Comparison of ENCODE assay signal across 39 mouse cellular contexts in genomic region chr14:59186121-59186520, GRCm38 (mm10). TPM values are rescaled to one million over a fixed set of nuclear protein-coding genes. Genes with fewer than 3 reads are reported as not detected.
"Had no signal": no experiment of that assay in that cellular context is flagged by ENCODE, and none has a peak within 500 bp of the region (broad histone marks: within the 10 kb centered on the region; RNA-seq: fewer than 3 reads in every experiment).

No protein-coding gene starts in this region.

- H3K9me3 ChIP-seq: embryonic facial prominence, embryonic 10.5 days; embryonic facial prominence, embryonic 12.5 days; embryonic facial prominence, embryonic 13.5 days; embryonic facial prominence, embryonic 15.5 days; forebrain, embryonic 10.5 days; forebrain, embryonic 12.5 days; forebrain, embryonic 13.5 days; forebrain, embryonic 15.5 days had no signal

- H3K4me1 ChIP-seq: embryonic facial prominence, embryonic 10.5 days; embryonic facial prominence, embryonic 12.5 days; embryonic facial prominence, embryonic 13.5 days; embryonic facial prominence, embryonic 15.5 days; forebrain, embryonic 10.5 days; forebrain, embryonic 12.5 days; forebrain, embryonic 13.5 days; forebrain, embryonic 15.5 days had no signal

- H3K9ac ChIP-seq: embryonic facial prominence, embryonic 12.5 days; embryonic facial prominence, embryonic 13.5 days; embryonic facial prominence, embryonic 15.5 days; forebrain, embryonic 12.5 days; forebrain, embryonic 13.5 days; forebrain, embryonic 15.5 days; forebrain, postnatal 0 days had no signal

- H3K36me3 ChIP-seq: embryonic facial prominence, embryonic 10.5 days; embryonic facial prominence, embryonic 12.5 days; embryonic facial prominence, embryonic 13.5 days; embryonic facial prominence, embryonic 15.5 days; forebrain, embryonic 10.5 days; forebrain, embryonic 12.5 days; forebrain, embryonic 15.5 days had no signal

- H3K4me2 ChIP-seq: embryonic facial prominence, embryonic 12.5 days; embryonic facial prominence, embryonic 13.5 days; embryonic facial prominence, embryonic 15.5 days; forebrain, embryonic 12.5 days; forebrain, embryonic 13.5 days; forebrain, embryonic 15.5 days had no signal

- H3K4me3 ChIP-seq: embryonic facial prominence, embryonic 10.5 days; embryonic facial prominence, embryonic 12.5 days; embryonic facial prominence, embryonic 13.5 days; embryonic facial prominence, embryonic 15.5 days; erythroblast, embryonic 14.5 days; forebrain, embryonic 10.5 days; forebrain, embryonic 12.5 days; forebrain, embryonic 13.5 days; forebrain, embryonic 15.5 days; gastrocnemius, adult 2 months; heart, adult 2 months had no signal

- H3K27me3 ChIP-seq: embryonic facial prominence, embryonic 12.5 days; embryonic facial prominence, embryonic 13.5 days; embryonic facial prominence, embryonic 15.5 days; forebrain, embryonic 12.5 days; forebrain, embryonic 13.5 days; forebrain, embryonic 15.5 days had no signal

- DNase-seq: cerebellum, adult 8-10 months; cerebellum, adult 9-10 months; cerebellum, adult 9-11 months; cerebellum, postnatal 10 days; cerebellum, postnatal 14 days; cerebellum, postnatal 25 days; cerebellum, postnatal 36 days; embryo, embryonic 11 days; forebrain, postnatal 0 days; gastrocnemius, adult 2 months; gastrocnemius, postnatal 10 days; gastrocnemius, postnatal 14 days; gastrocnemius, postnatal 25 days; gastrocnemius, postnatal 36 days; heart, adult 11 months; heart, adult 18-20 months; heart, adult 2 months had no signal

- ATAC-seq: forebrain, embryonic 13.5 days; forebrain, embryonic 14.5 days; forebrain, embryonic 15.5 days; forebrain, embryonic 16.5 days; forebrain, postnatal 0 days had no signal

- H3K27ac ChIP-seq: embryonic facial prominence, embryonic 10.5 days; embryonic facial prominence, embryonic 12.5 days; embryonic facial prominence, embryonic 13.5 days; embryonic facial prominence, embryonic 15.5 days; forebrain, embryonic 10.5 days; forebrain, embryonic 12.5 days; forebrain, embryonic 13.5 days; forebrain, embryonic 15.5 days; gastrocnemius, adult 2 months; heart, adult 2 months had no signal

RNA-seq across cellular contexts. Expression of gene Gm5142, which starts 7.6 kb away (rescaled TPM):
- total RNA-seq: common myeloid progenitor, adult 5-6 weeks; forebrain, postnatal 0 days; gastrocnemius, adult 18-20 months; gastrocnemius, adult 2 months; gastrocnemius, adult 8-10 months; gastrocnemius, postnatal 10 days; gastrocnemius, postnatal 14 days; gastrocnemius, postnatal 25 days; gastrocnemius, postnatal 36 days; gastrocnemius, postnatal 4 days; granulocyte monocyte progenitor cell, adult 5-6 weeks; heart, adult 18-20 months; heart, adult 2 months; heart, adult 8-10 months had no signal
- polyA plus RNA-seq: cortical plate, adult 2 months; embryonic facial prominence, embryonic 10.5 days; embryonic facial prominence, embryonic 11.5 days; embryonic facial prominence, embryonic 12.5 days; embryonic facial prominence, embryonic 13.5 days; embryonic facial prominence, embryonic 14.5 days; embryonic facial prominence, embryonic 15.5 days; erythroblast, embryonic 14.5 days; forebrain, embryonic 10.5 days; forebrain, embryonic 11.5 days; forebrain, embryonic 12.5 days; forebrain, embryonic 13.5 days; forebrain, embryonic 14.5 days; forebrain, embryonic 15.5 days; forebrain, embryonic 16.5 days; forebrain, postnatal 0 days; frontal cortex, adult 2 months; heart, adult 2 months had no signal

RNA-seq across cellular contexts. Expression of gene 1700129C05Rik, which starts 43.4 kb away (rescaled TPM):
- total RNA-seq: common myeloid progenitor, adult 5-6 weeks; forebrain, postnatal 0 days; gastrocnemius, adult 18-20 months; gastrocnemius, adult 2 months; gastrocnemius, adult 8-10 months; gastrocnemius, postnatal 10 days; gastrocnemius, postnatal 14 days; gastrocnemius, postnatal 25 days; gastrocnemius, postnatal 36 days; gastrocnemius, postnatal 4 days; granulocyte monocyte progenitor cell, adult 5-6 weeks; heart, adult 18-20 months; heart, adult 2 months; heart, adult 8-10 months had no signal
- polyA plus RNA-seq: cortical plate, adult 2 months; embryonic facial prominence, embryonic 10.5 days; embryonic facial prominence, embryonic 11.5 days; embryonic facial prominence, embryonic 12.5 days; embryonic facial prominence, embryonic 13.5 days; embryonic facial prominence, embryonic 14.5 days; embryonic facial prominence, embryonic 15.5 days; erythroblast, embryonic 14.5 days; forebrain, embryonic 10.5 days; forebrain, embryonic 11.5 days; forebrain, embryonic 12.5 days; forebrain, embryonic 13.5 days; forebrain, embryonic 14.5 days; forebrain, embryonic 15.5 days; forebrain, embryonic 16.5 days; forebrain, postnatal 0 days; frontal cortex, adult 2 months had no signal
